Mouse (Mus musculus) hindbrain, embryonic 14.5 days (tissue): ENCODE measurements around the gene Grid2. TPM values are rescaled to one million over a fixed set of nuclear protein-coding genes. Genes with fewer than 3 reads are reported as not detected.
A peak's percentile ranks its signal among the peaks of the same experiment; 100 is the strongest.

Experiments used
- ATAC-seq: fragments of 200-750 bp; cut with Nextera tagmentation; 2 replicates; pipeline ENCODE4 v1.8.0; 2017; ENCODE audit warnings: moderate number of reproducible peaks, mild to moderate bottlenecking, moderate TSS enrichment, moderate library complexity; ENCODE audit not compliant: low FRiP score
- DNase-seq: peaks from one replicate; pipeline ENCODE4 v3.0.0-alpha.2; 2015; ENCODE audit warnings: low spot score
- H3K27ac ChIP-seq: fragments of 300-500 bp; sonication (generic); 2 replicates; pipeline ENCODE4 v1.5.1; 2014; ENCODE audit warnings: mild to moderate bottlenecking, moderate library complexity
- H3K27me3 ChIP-seq: fragments of 300-500 bp; sonication (generic); 2 replicates; pipeline ENCODE4 v1.6.1; 2014; ENCODE audit warnings: mild to moderate bottlenecking, low read length, mixed read lengths; ENCODE audit not compliant: control insufficient read depth, insufficient read depth
- H3K36me3 ChIP-seq: fragments of 300-500 bp; sonication (generic); replicated peaks from 2 replicates; pipeline ENCODE4 v1.6.1; 2014; ENCODE audit not compliant: control insufficient read depth, insufficient read depth
- H3K4me1 ChIP-seq: fragments of 300-500 bp; sonication (generic); replicated peaks from 2 replicates; pipeline ENCODE4 v1.6.1; 2014; ENCODE audit warnings: antibody characterized with exemption, low read length, mixed read lengths; ENCODE audit not compliant: control insufficient read depth, insufficient read depth
- H3K4me2 ChIP-seq: fragments of 300-500 bp; sonication (generic); replicated peaks from 2 replicates; pipeline ENCODE4 v1.6.1; 2014; ENCODE audit warnings: mild to moderate bottlenecking, moderate library complexity
- H3K4me3 ChIP-seq: fragments of 300-500 bp; sonication (generic); replicated peaks from 2 replicates; pipeline ENCODE4 v1.5.1; 2014; ENCODE audit warnings: mild to moderate bottlenecking, low read length
- H3K9ac ChIP-seq: fragments of 300-500 bp; sonication (generic); 2 replicates; pipeline ENCODE4 v1.6.1; 2014
- H3K9me3 ChIP-seq: fragments of 300-500 bp; sonication (generic); 2 replicates; pipeline ENCODE4 v1.6.1; 2016; ENCODE audit warnings: low read length; ENCODE audit not compliant: control insufficient read depth
- WGBS: fragments of 180-500 bp; shearing (Covaris S2); extraction: QIAGEN DNeasy Blood & Tissue Kit; methylation state at CpG from one replicate; pipeline ENCODE4 v1.1.7; 2014; 5-methylcytosine and 5-hydroxymethylcytosine counted together
- polyA plus RNA-seq: library from polyadenylated mRNA; unstranded; fragments of >200 nt; fragmentation: Nextera tagmentation; extraction: Ambion mirVana; gene quantifications from 2 replicates; pipeline ENCODE4 v1.2.1, GENCODE M21; 2014

Grid2 gene
- 16.6 and 18.1 TPM in 2 replicates for polyA plus RNA-seq

DNA sequence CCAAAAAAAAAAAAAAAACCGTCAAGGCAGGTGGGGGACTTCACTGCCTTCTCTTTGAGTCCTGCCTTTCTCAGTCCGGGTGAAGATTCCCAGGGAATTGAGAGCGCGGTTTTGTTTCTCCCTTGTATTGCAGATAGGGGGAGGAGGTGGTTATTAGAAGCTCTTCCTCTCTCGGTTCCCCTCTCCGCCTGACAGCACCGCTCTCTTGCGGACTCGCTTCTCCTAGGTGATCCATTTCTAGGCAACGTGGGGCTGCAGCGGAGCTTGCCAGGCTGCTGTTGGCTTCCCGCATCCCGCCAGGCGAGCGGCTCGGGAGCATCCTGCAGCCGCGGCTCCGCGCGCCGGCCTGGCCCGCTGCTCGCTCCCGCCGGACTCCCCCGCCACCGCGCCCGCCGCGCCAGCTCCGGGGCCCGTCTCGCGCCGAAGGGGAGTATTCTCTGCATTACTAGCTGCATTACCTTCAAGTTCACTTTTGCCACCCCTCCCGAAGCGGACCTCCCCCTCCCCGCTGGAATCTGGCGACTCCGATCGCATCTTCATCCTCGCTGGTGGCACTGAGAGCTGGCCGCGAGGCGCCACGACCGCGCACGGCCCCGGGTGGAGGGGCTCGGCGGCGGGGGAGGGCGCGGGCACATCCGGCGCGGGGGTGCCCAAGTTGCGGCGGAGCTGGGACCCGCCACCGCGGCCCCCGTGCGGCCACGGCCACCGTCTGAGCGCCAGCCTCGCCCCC, at the start of gene Grid2:
Grid2 (plus strand) TSS at position 51 of the 730 bp plus-strand sequence.
- Histone ChIP-seq H3K4me3 (peak within 1 kb of the TSS; percentile 89), H3K4me1 (peaks cover 17% of the 10 kb centered on the region), H3K36me3 (no peaks in the 10 kb centered on the region), H3K9me3 (no peaks in the 10 kb centered on the region), H3K4me2 (peak within 1 kb of the TSS; percentile 76), H3K27ac (peak within 1 kb of the TSS; percentile 90), H3K9ac (peak within 1 kb of the TSS; percentile 89), H3K27me3 (no peaks in the 10 kb centered on the region)
- ATAC-seq (peak; percentile 81), DNase-seq (peak; percentile 79)
- under 1% methylated on average over 58 of the region's 71 CpGs for WGBS

DNA sequence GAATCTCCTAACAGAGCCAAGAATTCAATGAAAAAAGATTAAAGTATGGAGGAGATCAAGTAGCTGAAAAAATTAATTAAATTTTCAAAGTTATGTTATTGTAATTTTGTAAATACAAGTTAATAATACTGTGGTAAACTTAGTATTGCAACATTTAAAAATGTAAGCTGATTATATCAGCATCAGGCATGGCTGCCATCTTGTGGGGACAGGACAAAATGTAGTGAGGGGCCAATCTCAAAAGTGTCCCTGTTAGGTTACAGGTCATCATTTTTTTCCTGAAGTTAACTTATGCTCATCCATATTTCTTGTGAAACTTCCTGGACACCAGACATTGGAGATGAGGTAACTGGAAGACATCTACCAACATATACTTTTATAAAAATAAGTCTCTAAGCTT, 4.9 kb upstream of the Grid2 start:
- Histone ChIP-seq H3K4me2 (no peak overlapping the region), H3K4me3 (no peak overlapping the region), H3K9me3 (no peaks in the 10 kb centered on the region), H3K36me3 (no peaks in the 10 kb centered on the region), H3K9ac (no peak overlapping the region), H3K4me1 (0 out of 2 replicates have a peak, but pooled peaks cover 4% of the 10 kb centered on the region), H3K27ac (no peak overlapping the region), H3K27me3 (no peaks in the 10 kb centered on the region)
- ATAC-seq (no peak), DNase-seq (no peak)

DNA sequence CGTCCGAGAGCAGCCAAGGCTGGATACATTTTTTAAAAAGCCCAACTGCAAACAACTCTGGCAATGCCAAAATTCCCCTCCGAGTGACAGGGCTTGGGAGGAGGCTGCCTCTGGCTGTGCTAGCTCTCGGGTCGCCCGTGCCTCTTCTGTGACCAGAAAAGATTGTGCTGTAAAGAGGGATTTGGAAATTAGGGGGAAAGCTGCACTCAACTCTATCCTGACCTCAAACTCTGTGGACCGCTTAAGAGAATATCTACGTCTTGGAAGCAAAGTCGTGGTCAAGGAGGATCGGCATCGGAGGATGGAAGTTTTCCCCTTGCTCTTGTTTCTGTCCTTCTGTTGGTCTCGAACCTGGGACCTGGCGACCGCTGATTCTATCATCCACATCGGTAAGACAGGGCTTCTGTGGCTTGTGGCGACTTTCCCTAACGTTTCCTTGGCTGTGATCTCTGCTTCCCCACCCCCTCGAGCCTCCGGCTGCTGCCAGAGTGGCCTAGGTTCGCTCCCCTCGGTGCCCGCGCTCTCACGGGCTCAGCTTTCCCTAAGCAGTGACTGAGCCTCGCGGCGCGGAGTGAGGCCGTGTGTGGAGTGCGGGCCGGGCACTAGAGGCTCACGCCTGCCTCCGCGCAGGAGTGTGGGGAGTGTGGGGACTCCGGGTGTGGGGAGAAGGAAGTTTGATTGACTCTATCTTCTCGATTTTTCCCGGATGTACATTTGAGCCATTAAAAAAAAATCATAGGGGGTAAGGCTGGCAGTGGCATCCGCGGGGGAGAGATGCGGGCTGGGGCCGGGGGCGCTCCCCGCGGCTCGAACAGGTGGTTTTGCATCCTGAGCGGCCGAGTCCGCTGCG, 1.1 kb downstream of the Grid2 start:
- peak; percentile 64 for ATAC-seq
- H3K4me3 ChIP-seq, result peak overlapping the region; percentile 89
- H3K27ac ChIP-seq, result peak overlapping the region; percentile 90
- no peaks in the 10 kb centered on the region for H3K27me3 ChIP-seq
- H3K9ac ChIP-seq, result peak overlapping the region; percentile 89
- H3K36me3 ChIP-seq, result no peaks in the 10 kb centered on the region
- under 1% methylated on average over 49 of the region's 49 CpGs for WGBS
- peaks cover 17% of the 10 kb centered on the region for H3K4me1 ChIP-seq
- peak; percentile 56 for DNase-seq
- peak overlapping the region; percentile 76 for H3K4me2 ChIP-seq
- H3K9me3 ChIP-seq, result no peaks in the 10 kb centered on the region

DNA sequence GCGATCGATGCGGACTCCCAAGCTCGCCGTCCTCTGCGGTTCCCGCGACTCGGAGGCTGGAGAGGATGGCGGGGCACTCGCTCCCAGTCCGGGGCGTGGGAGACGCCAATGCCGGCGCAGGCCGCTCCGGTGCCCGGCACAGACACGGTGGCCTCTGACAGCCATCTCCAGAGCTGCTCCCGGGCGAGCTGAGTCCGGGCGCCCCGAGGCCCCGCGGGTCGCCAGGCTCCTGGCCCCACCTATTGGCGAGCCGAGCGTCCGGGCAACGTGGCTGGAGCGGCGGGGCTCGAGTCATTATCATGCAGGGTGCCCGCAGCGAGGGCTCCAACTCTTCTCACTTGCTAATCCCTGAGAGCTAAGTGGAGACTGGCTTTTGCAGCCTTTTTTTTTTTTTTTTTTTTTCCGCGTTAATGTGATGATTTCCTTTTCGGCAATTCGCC, 1.8 kb downstream of the Grid2 start:
- Histone ChIP-seq H3K27ac (peak overlapping the region; percentile 90), H3K9ac (peak overlapping the region; percentile 89), H3K4me2 (peak overlapping the region; percentile 76), H3K4me3 (peak overlapping the region; percentile 89), H3K9me3 (no peaks in the 10 kb centered on the region), H3K36me3 (no peaks in the 10 kb centered on the region), H3K4me1 (peaks cover 17% of the 10 kb centered on the region), H3K27me3 (no peaks in the 10 kb centered on the region)
- ATAC-seq (peak; percentile 67), DNase-seq (peak; percentile 53)
- 0% methylated on average over 40 of the region's 42 CpGs for WGBS

DNA sequence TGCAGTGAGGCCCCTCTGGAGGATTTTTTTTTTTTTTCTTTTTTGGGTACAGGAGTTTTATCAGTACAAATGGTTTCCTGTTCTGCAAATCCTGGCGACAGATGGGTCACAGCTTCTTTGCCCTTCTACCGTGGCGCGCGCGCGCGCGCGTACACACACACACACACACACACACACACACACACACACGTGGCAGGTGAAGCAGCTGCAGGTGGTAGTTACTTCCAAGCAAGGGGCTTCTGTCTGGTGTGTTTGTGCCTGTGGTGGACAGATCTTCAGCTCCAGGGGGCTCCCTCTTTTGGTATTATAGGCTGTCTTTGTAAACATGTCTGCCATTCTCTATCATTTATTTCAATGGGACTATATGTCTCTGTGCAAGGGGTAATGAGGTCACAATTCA, 2.2 kb downstream of the Grid2 start:
- Histone ChIP-seq H3K9me3 (no peaks in the 10 kb centered on the region), H3K9ac (peak overlapping the region; percentile 89), H3K4me3 (peak overlapping the region; percentile 89), H3K27ac (peak overlapping the region; percentile 90), H3K4me1 (peaks cover 17% of the 10 kb centered on the region), H3K36me3 (no peaks in the 10 kb centered on the region), H3K4me2 (peak overlapping the region; percentile 76), H3K27me3 (no peaks in the 10 kb centered on the region)
- ATAC-seq (no peak), DNase-seq (peak; percentile 41)
- 2% methylated on average over 11 of the region's 11 CpGs for WGBS

DNA sequence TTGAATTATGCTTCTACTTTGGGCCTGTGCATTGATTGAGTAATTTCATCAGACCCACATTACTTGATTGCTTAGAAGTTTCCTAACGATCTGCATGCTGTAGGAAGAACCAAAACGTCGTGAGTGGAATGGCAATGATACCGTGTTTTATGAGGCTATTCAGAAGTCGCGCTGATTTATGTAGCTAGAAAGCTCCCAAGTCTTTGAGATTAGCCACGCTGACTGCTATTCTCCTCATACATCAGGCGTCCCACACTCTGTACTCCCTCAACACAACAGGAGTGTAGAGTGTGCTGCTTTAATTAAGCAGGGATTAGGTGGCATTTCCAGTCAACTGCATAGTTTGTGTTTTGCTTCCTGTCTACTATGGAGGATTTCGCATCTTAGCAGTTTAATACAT, 4.1 kb downstream of the Grid2 start:
- Histone ChIP-seq H3K9me3 (no peaks in the 10 kb centered on the region), H3K27ac (peak overlapping the region; percentile 59; the same call in 1 of the 2 replicates), H3K27me3 (no peaks in the 10 kb centered on the region), H3K9ac (peak overlapping the region; percentile 4; the same call in 1 of the 2 replicates), H3K36me3 (no peaks in the 10 kb centered on the region), H3K4me2 (peak overlapping the region; percentile 45), H3K4me1 (peaks cover 17% of the 10 kb centered on the region), H3K4me3 (peak overlapping the region; percentile 14; the same call in 1 of the 2 replicates)
- WGBS, result 18% methylated on average over 9 of the region's 9 CpGs
- peak; percentile 48 for DNase-seq
- ATAC-seq, result peak; percentile 51

DNA sequence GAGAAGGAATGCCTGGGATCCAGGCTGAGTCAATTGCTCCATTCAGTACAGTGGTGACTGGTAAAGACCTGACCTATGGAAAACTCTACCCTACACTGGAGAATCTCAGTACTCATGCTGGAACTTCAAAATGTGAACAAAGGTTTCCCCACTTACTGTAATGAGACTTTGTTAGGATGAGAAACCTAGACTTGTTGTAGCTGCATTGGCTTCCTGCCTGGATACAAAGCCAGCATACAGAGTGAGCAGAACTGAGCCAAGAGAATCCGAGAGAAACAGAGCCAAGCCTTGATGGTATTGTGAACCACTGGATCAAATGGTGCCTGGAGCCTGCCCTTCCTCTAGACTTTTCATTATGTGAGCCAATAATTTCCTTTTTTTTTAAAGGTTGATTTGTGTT, 28.7 kb downstream of the Grid2 start:
- 52% methylated on average over 1 of the region's 1 CpGs for WGBS
- H3K9ac ChIP-seq, result no peak overlapping the region
- H3K9me3 ChIP-seq, result no peaks in the 10 kb centered on the region
- no peak overlapping the region for H3K4me2 ChIP-seq
- ATAC-seq, result peak; percentile 31; the same call in 1 of the 2 replicates
- H3K4me1 ChIP-seq, result no peaks in the 10 kb centered on the region
- H3K4me3 ChIP-seq, result no peak overlapping the region
- H3K27ac ChIP-seq, result no peak overlapping the region
- H3K27me3 ChIP-seq, result no peaks in the 10 kb centered on the region
- DNase-seq, result no peak
- no peaks in the 10 kb centered on the region for H3K36me3 ChIP-seq

DNA sequence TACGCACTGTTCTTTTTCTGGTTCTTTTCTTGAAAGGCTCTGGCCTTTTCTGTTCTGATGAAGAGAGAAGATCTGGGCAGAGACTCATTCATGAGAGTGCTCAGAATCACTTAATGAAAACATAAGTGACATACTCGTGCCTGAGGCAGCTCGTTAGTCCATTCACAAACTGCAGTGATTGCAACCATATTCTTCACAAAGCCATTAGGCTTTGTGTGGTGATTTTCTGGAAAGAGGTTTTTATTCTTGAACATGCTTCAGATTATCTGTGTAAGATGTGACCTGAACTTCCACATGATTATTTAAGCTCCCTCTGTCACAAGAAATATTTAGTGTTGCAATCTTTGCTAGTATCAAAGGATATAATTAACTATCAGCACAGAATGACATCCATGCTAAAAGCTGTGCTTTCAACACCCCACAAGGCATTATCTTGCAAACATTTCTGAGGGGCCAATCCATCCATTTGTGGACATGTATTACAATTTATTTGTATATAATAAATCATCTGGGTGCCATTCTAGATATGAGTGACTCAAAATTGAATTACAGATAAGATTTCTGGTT, 86.8 kb downstream of the Grid2 start:
- Histone ChIP-seq H3K4me2 (no peak overlapping the region), H3K27me3 (no peaks in the 10 kb centered on the region), H3K27ac (no peak overlapping the region), H3K9ac (no peak overlapping the region), H3K36me3 (no peaks in the 10 kb centered on the region), H3K4me1 (no peaks in the 10 kb centered on the region), H3K9me3 (no peaks in the 10 kb centered on the region), H3K4me3 (no peak overlapping the region)
- no peak for DNase-seq
- ATAC-seq, result no peak
- WGBS, result 70% methylated on average over 3 of the region's 3 CpGs

DNA sequence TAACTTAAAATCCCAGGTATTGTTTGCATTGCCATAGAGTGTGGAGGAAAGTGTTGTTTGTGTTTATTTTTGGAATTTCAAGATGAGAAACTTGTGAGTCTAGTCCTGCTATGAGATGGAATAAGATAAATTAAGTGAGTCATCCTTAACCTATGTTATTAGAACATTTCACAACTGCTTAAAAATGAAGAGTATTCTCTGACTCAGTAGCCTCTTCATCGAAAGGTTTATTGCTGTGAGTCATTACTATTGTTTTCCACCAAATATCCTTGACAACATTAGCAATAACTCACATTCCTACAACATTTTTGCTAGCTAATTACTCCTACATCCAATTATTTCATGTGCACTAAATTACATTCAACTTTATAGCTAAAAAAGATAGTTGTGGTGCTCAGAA, 91.3 kb downstream of the Grid2 start:
- H3K4me3 ChIP-seq, result no peak overlapping the region
- H3K4me2 ChIP-seq, result no peak overlapping the region
- 93% methylated on average over 1 of the region's 1 CpGs for WGBS
- H3K9ac ChIP-seq, result no peak overlapping the region
- ATAC-seq (no peak), DNase-seq (no peak)
- H3K27me3 ChIP-seq, result no peaks in the 10 kb centered on the region
- H3K27ac ChIP-seq, result no peak overlapping the region
- H3K9me3 ChIP-seq, result no peaks in the 10 kb centered on the region
- no peaks in the 10 kb centered on the region for H3K4me1 ChIP-seq
- H3K36me3 ChIP-seq, result no peaks in the 10 kb centered on the region
